Mouse (Mus musculus) skeletal muscle tissue, adult 2 months (tissue): ENCODE measurements at regions not wholly inside any gene's neighbourhood (a gene's known extent, or its start where the extent isn't known, plus 50 kb on each side); places are given as distances from the start of the nearest gene placed in this dataset.

ENCODE experiments used
- DNase-seq: peaks from one replicate; pipeline ENCODE4 v3.0.0-alpha.2; 2012; ENCODE audit warnings: low read depth, low spot score

DNA sequence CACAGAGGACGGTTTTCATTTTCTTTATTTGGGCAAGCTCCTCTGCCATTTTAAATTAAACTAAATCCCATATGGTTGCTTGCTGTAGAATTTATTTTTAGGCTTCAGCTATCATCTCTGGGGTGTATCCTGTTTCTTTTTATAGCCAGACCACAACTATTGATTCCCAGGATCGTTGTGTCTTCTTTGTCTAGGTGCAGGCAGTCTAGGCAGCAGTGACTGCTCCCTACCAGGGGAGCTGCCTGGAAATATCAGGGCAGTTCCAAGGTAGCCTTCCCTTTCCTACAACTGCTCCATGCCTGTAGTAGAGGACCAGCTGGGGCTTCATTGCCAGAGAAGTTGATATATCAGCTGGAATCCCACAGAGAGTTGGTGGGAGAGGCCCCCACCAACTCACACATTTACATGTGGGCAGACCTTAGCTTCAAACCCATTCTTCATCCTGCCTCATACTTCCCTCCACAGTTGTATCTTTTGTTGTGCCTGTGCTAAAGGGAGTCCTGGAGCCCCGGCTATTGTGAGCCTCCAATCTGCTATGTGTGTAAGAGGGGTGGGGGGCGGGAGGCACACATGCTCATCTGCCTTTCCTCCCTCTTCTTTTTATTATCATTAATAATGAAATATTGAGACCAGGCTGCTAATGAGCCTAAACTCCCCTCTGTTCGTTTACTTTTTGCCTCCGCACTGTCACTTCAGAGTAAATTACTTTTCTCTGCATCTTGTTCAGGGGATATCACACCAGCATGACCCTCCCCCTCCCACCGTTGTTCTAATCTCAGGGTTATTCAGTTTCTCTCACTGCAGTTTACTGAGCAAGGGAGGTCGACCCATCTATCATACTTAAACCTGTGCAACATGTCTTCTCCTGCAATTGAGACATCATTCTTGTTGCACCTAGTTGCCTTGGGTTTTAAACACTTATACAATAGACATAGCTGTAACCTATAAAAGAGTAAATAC lies 576.3 kb upstream of the Plxna2 start:
- no peak for DNase-seq

DNA sequence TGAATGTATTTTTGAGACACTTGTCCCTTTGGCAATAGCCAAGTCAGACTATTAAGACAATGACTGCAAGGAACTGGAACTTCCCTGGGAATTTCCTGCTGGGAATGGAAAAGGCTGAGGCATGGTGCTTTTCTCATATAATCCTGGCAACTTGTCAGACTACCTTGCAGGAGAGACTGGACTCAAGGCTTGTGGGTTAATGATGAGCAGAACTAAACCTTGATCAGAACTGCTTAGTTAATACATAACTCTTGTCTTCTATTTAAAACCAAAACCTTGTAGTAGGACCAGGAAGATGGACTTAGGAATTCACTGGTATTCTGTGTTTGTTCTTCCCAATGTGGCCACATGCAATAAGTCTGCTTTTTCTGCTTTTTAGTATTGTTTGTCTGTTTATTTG lies 579.3 kb upstream of the Plxna2 start:
- no peak for DNase-seq

DNA sequence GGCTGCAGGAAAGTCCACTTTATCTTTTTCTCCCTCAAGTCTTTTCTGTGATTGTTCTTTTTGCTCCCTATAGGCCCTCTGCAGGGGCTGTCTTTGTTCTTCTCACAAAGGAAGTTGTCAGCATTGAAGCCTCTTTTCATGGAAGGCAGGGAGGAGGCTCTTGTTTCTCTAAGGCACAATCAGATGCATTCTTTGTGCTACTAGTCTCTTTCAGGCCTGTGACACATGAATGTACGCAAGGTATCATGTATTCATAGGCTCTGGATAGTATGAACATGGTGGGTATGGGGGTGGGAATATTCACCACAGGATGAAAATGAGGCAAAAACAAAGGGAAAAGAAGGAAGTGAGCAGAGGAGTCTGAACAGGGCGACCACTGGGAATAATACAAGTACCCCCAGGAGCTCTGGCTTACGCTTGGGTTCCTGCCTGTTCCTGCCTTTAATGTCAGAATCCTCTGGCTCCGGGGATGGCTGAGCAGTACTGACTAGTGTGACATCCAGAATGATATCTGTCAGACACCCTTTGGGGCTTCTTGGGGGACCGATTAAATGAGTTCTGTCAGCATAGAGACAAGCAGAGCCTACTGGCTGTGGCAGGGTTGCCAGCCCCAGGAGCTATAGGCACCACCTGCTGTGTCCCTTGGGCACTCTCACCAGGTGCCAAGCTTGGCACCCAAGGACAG lies 583.7 kb upstream of the Plxna2 start:
- DNase-seq = no peak

DNA sequence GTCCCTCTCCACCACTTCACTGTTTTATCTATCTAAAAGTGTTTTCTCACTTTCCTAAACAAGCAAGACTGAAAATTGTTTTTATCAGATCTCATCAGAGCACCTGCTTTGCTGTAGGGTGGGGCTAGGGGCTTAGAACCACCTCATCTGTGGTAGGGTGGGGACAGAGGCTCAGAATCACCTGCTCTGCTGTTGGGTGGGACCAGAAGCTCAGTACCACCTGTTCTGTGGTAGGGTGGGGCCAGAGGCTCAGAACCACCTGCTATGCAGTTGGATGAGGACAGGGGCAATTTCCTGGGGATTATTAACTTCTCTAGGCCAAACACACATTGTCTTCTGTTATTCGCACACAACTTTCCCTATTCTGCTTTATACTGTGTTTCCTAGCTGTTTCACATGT lies 585.4 kb upstream of the Plxna2 start:
- no peak for DNase-seq

GRCm38 (mm10) chr1:194030651-194031228 lies 587.3 kb upstream of the Plxna2 start:
- no peak for DNase-seq

DNA sequence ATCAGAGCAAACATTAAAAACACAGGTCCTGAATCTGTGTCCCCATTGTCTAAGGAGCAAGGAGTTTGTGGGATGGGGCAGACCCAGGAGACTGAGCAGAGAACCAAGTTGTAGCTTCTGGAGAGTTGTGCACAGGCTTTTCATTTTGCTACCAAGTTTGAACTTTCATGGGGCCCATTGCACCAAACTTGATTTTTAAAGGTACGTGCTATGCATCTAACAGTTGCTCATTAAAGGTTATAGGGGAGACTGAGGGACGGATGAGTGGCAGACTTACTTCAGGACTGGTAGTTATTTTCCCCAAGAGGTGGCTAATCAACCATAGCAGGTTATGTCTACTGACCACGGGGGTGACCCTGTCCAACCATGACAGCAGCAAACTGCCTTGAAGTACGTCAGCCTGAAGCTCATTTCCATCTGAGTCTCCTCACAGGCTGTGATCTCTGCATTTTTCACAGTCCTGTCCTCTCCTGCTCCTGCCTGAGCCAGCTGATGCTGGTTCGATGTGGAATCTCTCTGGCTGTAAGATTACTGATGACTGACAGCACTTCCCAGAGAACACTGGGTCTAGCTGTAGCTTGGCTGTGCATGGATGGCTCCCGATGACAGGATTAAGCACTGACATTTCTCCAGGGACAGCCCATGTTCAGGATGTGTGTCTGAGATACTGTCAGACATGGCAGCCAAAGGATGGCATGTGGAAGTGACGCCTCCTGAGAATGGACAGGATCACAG lies 590.9 kb upstream of the Plxna2 start:
- no peak for DNase-seq

- DNase-seq = no peak
These were observed 591.8 kb upstream of the Plxna2 start for GRCm38 (mm10) chr1:194026213-194026612.

DNA sequence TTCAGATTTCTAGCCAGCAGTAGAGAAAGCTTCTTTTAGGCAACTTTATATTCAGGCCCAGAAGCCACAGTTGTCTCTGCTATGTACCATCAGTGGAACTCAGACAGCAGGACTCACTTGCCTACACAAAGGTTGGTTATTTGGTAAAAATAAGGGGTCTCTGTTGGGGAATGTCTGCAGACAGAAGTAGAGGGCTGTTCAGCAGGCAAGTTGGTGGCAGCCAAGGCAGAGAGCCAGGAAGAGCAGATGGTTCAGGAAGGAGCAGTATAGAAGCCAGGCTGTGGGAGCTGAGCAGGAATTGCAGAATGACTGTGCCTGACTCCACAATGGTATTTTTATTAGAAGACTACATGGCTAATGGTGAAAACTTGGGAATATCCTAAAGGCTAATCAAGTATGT lies 598.7 kb upstream of the Plxna2 start:
- DNase-seq = no peak

- no peak for DNase-seq
These were observed 622.1 kb upstream of the Camk1g start for GRCm38 (mm10) chr1:193992226-193992625.

DNA sequence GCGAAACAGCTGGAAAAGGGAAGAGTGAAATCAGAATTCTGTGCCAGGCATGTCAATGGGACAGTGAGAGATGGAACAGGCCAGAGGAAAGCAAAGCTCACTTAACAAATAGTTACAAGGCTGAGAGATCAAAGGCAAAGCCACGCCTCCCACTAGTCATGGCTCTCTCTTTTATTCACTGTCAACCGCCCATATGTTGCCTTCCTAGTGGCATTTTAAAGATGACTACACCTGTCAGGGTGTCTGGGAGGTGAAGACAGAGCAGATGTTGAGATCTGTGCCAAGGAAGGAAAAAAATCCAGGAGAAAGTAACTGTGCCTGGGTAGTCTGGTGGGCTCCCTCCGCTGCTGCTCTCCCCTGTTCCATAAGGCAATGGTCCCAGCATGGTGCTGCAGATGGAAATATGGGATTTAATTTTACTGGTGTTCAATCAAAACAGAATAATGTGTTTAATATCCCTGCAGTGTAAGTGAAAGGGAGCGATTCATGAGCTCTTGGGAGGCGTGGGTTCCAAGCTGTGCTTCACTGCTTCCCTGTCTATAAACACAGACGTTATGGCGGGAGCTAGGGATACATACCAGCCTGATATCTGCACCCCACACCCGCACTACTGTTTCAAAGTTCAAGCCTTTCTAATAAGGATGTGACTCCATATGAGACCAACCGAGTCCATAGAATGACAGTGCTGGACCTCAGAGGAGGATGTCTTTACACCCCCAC lies 620.0 kb upstream of the Camk1g start:
- DNase-seq = no peak

- no peak for DNase-seq
These were observed 619.1 kb upstream of the Camk1g start for GRCm38 (mm10) chr1:193988970-193989904.

- no peak for DNase-seq
These were observed 610.5 kb upstream of the Camk1g start for GRCm38 (mm10) chr1:193980571-193980970.

DNA sequence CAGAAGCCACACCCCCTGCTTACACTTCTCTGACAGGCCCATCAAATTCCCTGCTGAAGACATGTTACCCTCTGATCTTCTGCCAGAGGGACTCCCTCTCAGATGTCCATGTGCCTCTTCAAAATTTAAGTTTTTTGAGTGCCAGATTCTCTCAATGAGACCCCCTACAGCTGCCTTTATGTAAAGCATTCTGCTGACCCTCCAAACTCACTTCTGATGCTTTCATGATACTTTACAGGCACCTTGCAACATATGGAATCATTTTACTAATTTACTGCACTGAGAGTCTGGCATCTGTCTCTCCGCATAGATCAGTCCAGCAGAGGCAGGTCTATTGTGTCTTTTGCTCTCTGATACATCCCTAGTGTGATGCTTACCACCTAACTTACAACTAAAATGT lies 601.4 kb upstream of the Camk1g start:
- DNase-seq = no peak

DNA sequence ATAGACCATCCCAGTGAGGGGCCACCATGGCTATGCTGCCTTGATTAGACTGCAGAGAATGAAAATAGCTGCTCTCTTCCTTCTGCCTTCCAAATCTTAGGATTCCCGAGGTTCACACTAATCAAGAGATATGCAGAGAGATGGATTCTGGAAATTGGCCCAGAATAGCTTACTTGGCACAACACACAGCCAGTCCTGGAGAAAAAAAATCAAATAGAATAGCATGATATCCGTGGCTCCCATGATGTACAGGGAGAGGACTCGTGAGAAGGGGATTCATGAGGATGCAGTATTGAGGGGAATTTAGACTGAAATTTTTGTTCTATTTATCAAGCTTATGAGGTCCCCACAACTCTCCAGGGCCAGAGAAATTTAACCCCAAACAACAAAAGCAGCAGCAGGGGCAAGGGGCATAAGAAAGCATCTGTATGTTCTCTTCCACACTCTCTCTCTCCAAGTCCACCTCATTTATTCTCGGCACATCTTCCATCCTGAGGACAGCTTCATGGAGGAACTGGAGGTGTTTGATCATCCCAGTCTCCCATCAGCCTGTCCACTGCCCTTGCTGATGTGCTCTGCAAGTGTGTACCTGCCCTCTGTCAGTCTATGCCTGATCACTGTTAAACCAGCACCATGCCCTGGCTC lies 599.3 kb upstream of the Camk1g start:
- DNase-seq = no peak

DNA sequence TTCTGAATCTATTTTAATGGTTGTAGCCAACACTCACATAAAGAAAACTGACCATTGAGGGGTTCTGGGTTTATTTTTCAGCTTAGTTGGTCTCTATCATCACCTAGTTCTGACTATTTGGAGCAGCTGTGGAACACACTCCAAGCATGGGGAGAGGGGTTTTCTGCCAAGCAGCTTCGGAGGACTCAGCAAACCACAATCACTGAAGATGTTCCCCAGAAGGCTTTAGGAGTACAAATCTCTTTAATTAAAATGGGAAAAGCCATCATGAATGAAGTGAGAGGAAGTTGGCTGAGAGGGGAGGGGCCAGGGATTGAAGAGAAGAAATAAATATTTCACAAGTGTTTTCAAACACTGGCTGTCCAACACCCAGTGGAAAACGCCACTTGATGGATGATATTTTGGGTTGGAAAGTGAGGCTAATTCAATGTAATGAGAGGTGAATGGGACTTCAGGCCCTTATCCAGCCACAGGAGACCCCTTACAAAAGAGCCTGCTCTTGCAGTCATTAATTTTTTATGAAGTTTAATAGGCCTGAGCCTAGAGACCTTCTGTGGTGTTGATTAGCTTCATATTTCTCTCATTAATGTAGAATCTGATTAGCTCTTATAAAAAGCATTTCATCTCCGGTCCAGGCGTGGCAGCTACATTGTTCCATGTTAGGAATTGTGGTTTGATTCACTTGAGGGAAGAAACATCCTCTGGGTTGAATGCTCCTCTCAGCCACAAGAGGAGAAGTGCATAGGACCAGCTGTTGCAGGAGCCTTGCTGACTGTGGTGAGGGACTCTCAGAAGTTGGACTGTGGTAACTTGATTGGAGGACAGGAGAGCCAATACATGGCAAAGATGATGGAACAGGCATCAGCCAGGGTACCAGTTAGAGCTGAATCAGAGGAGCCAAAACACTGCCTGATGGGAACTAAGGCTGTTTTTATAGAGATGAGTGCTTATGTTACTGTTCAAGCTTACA lies 598.1 kb upstream of the Camk1g start:
- DNase-seq = no peak

DNA sequence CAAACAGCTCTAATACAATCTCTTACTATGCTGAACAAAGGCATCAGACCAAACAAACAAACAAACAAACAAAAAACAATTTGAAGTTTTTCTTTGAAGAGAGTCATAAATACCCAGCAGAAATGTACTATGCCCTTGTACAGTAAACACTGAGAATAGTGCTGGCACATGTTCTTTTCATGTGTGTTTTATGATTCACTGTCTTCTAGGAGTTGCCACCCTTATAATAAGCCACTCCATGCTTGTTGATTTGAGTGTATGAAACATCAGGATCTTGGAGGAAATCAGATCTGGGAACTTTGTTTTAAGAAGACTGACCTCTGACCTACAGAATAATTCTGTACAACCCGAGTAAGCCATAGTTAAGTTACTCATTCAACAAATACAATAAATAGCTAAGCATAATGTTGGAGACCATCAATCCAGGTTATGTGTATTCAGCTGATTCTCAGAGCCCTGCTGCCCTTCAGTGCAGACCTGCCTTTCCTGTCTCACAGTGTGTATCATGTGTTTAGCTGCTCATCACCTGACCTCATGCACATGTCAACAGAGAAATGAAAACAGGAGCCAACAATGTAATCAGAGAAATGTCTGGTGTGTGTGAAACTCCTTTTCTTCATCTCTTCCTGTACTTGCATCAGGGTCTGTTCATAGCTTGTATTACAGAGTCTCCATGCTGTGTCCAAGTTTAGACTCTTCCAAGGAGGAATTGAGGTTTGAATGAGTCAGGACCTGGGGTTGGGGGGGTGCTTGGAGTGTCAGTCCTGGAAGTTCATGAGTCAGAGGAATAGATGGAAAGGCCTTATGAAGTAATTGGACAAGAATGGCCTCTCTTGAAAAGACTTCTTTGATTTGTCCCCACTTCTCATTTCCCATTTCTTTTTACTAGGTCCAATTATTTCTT lies 596.8 kb upstream of the Camk1g start:
- no peak for DNase-seq

GRCm38 (mm10) chr1:193965278-193965677 lies 595.2 kb upstream of the Camk1g start:
- DNase-seq = no peak
